In genomic region chr7:23968044-23968443, GRCm38 (mm10) we compare ENCODE assay signal across 17 mouse cellular contexts. TPM values are rescaled to one million over a fixed set of nuclear protein-coding genes. Genes with fewer than 3 reads are reported as not detected.
DNase-seq lines count a peak whose midpoint lies in the region; ATAC-seq and TF ChIP-seq lines count a peak whose summit lies in the region.
"Not testable (repeated sequence)": the region's sequence is repeated elsewhere in the genome, so short reads cannot be mapped to it uniquely, and the experiment has no call there.
"Had no signal": no experiment of that assay in that cellular context is flagged by ENCODE, and none has a peak within 500 bp of the region (broad histone marks: within the 10 kb centered on the region; RNA-seq: fewer than 3 reads in every experiment).

No protein-coding gene starts in this region.

- not testable (repeated sequence) for H3K27me3 ChIP-seq in cerebellum, adult 2 months (ENCODE audit: control insufficient read depth, insufficient read depth, low read length); heart, adult 2 months (ENCODE audit: control insufficient read depth, insufficient read depth, low read length); lung, postnatal 0 days (replicated peaks; ENCODE audit: insufficient read depth, low read length)

- TF ChIP-seq CTCF in cerebellum, adult 2 months (IDR thresholded peaks at IDR 0.05; ENCODE audit: borderline replicate concordance, insufficient read depth, low read depth, low read length) = not testable (repeated sequence)
- TF ChIP-seq CTCF in heart, adult 2 months (IDR thresholded peaks at IDR 0.05) = peak; percentile 66
- TF ChIP-seq CTCF in lung, postnatal 0 days (IDR thresholded peaks at IDR 0.05) = peak; percentile 33

- H3K4me2 ChIP-seq in lung, postnatal 0 days (replicated peaks; ENCODE audit: low read depth, low read length) = not testable (repeated sequence)

- peak; percentile 1 for DNase-seq in ZHBTc4 (ENCODE audit: low read depth, low spot score)
- DNase-seq in cerebellum, adult 2 months = peak; percentile 14
- not testable (repeated sequence) for DNase-seq in heart, adult 2 months; lung, postnatal 0 days (ENCODE audit: low spot score)
- DNase-seq in kidney, adult 9 months = peak; percentile 50
- DNase-seq in layer of hippocampus, postnatal 14 days (ENCODE audit: low spot score in 2 of 2) = peak; percentile 1 to 10
- peak; percentile 8 to 12 for DNase-seq in right cerebral cortex, adult 2 months (ENCODE audit: low spot score in 2 of 2)

- 42% methylated on average over 3 of the region's 3 CpGs for WGBS in cerebellum, adult 2 months
- WGBS in heart, adult 2 months = 37% methylated on average over 3 of the region's 3 CpGs
- WGBS in lung, postnatal 0 days = 40% methylated on average over 3 of the region's 3 CpGs

- ATAC-seq in lung, postnatal 0 days = not testable (repeated sequence)

- TF ChIP-seq POLR2A in cerebellum, adult 2 months (IDR thresholded peaks at IDR 0.05; ENCODE audit: borderline replicate concordance, insufficient read depth, low read length); heart, adult 2 months (IDR thresholded peaks at IDR 0.05; ENCODE audit: insufficient read depth, low read depth, low read length): not testable (repeated sequence)

- H3K9me3 ChIP-seq in lung, postnatal 0 days (ENCODE audit: low read length) = not testable (repeated sequence)

- not testable (repeated sequence) for H3K4me3 ChIP-seq in cerebellum, adult 2 months (replicated peaks; ENCODE audit: insufficient read depth, low read depth, low read length); heart, adult 2 months; lung, postnatal 0 days (ENCODE audit: low read depth, low read length)

- TF ChIP-seq EP300 in heart, adult 2 months (IDR thresholded peaks at IDR 0.05; ENCODE audit: insufficient read depth, low read depth, low read length); lung, postnatal 0 days (IDR thresholded peaks at IDR 0.05): not testable (repeated sequence)

- H3K36me3 ChIP-seq in heart, adult 2 months (ENCODE audit: control insufficient read depth, insufficient read depth, low read length); lung, postnatal 0 days (ENCODE audit: insufficient read depth, low read length): not testable (repeated sequence)

- not testable (repeated sequence) for H3K4me1 ChIP-seq in cerebellum, adult 2 months (ENCODE audit: control insufficient read depth, insufficient read depth, low read length); heart, adult 2 months (ENCODE audit: control insufficient read depth, insufficient read depth, low read length); lung, postnatal 0 days (ENCODE audit: insufficient read depth, low read depth, low read length)

- not testable (repeated sequence) for H3K27ac ChIP-seq in cerebellum, adult 2 months (ENCODE audit: insufficient read depth, low read length); heart, adult 2 months; lung, postnatal 0 days (ENCODE audit: low read length)

- H3K9ac ChIP-seq in heart, adult 2 months (ENCODE audit: low read depth, low read length); lung, postnatal 0 days (replicated peaks; ENCODE audit: low read depth): not testable (repeated sequence)

- intact Hi-C loops in heart, adult 2 months (cut with DNase I) = not testable (repeated sequence)

- not testable (repeated sequence) for H3K79me2 ChIP-seq in heart, adult 2 months (replicated peaks; ENCODE audit: control insufficient read depth, insufficient read depth, low read length)

RNA-seq across cellular contexts. Expression of gene Vmn1r181, which starts 6.4 kb away (rescaled TPM):
- polyA plus RNA-seq in cerebellum, adult 2 months (2012; rRNA removed) = not detected in 2 replicates
- total RNA-seq in heart, adult 2 months (2021) = not detected
- polyA plus RNA-seq in heart, adult 2 months (2012; rRNA removed) = not detected in 2 replicates
- not detected for total RNA-seq in layer of hippocampus, postnatal 14 days (2021)
- not detected in 2 replicates for polyA plus RNA-seq in lung, postnatal 0 days (2015; fragmentation: Nextera tagmentation; extraction: Ambion mirVana)
- total RNA-seq: adrenal gland, adult 18-20 months; gastrocnemius, postnatal 4 days had no signal
- polyA plus RNA-seq: embryonic facial prominence, embryonic 10.5 days; heart, embryonic 15.5 days; hindbrain, embryonic 15.5 days; large intestine, adult 2 months; limb, embryonic 13.5 days; lung, adult 2 months; small intestine, adult 2 months; stomach, embryonic 16.5 days had no signal

RNA-seq across cellular contexts. Expression of gene Vmn1r180, which starts 17.6 kb away (rescaled TPM):
- polyA plus RNA-seq in cerebellum, adult 2 months (2012; rRNA removed) = not detected in 2 replicates
- not detected for total RNA-seq in heart, adult 2 months (2021)
- not detected in 2 replicates for polyA plus RNA-seq in heart, adult 2 months (2012; rRNA removed)
- total RNA-seq in layer of hippocampus, postnatal 14 days (2021) = not detected
- polyA plus RNA-seq in lung, postnatal 0 days (2015; fragmentation: Nextera tagmentation; extraction: Ambion mirVana) = not detected in 2 replicates
- total RNA-seq: adrenal gland, adult 18-20 months; gastrocnemius, postnatal 4 days had no signal
- polyA plus RNA-seq: embryonic facial prominence, embryonic 10.5 days; heart, embryonic 15.5 days; hindbrain, embryonic 15.5 days; large intestine, adult 2 months; limb, embryonic 13.5 days; lung, adult 2 months; small intestine, adult 2 months; stomach, embryonic 16.5 days had no signal

RNA-seq across cellular contexts. Expression of gene V1rd19, which starts 33.4 kb away (rescaled TPM):
- not detected in 2 replicates for polyA plus RNA-seq in cerebellum, adult 2 months (2012; rRNA removed)
- total RNA-seq in heart, adult 2 months (2021) = not detected
- polyA plus RNA-seq in heart, adult 2 months (2012; rRNA removed) = not detected in 2 replicates
- not detected for total RNA-seq in layer of hippocampus, postnatal 14 days (2021)
- not detected in 2 replicates for polyA plus RNA-seq in lung, postnatal 0 days (2015; fragmentation: Nextera tagmentation; extraction: Ambion mirVana)
- total RNA-seq: adrenal gland, adult 18-20 months; gastrocnemius, postnatal 4 days had no signal
- polyA plus RNA-seq: embryonic facial prominence, embryonic 10.5 days; heart, embryonic 15.5 days; hindbrain, embryonic 15.5 days; large intestine, adult 2 months; limb, embryonic 13.5 days; lung, adult 2 months; small intestine, adult 2 months; stomach, embryonic 16.5 days had no signal

RNA-seq across cellular contexts. Expression of gene Vmn1r179, which starts 41.3 kb away (rescaled TPM):
- polyA plus RNA-seq in cerebellum, adult 2 months (2012; rRNA removed) = not detected in 2 replicates
- total RNA-seq in heart, adult 2 months (2021) = not detected
- polyA plus RNA-seq in heart, adult 2 months (2012; rRNA removed) = not detected in 2 replicates
- total RNA-seq in layer of hippocampus, postnatal 14 days (2021) = not detected
- not detected in 2 replicates for polyA plus RNA-seq in lung, postnatal 0 days (2015; fragmentation: Nextera tagmentation; extraction: Ambion mirVana)
- total RNA-seq: adrenal gland, adult 18-20 months; gastrocnemius, postnatal 4 days had no signal
- polyA plus RNA-seq: embryonic facial prominence, embryonic 10.5 days; heart, embryonic 15.5 days; hindbrain, embryonic 15.5 days; large intestine, adult 2 months; limb, embryonic 13.5 days; lung, adult 2 months; small intestine, adult 2 months; stomach, embryonic 16.5 days had no signal
